Mouse (Mus musculus) spleen, postnatal 10 days (tissue): ENCODE measurements around the gene Hpcal1.

Experiments used
- DNase-seq, 2 experiments: peaks; one replicate each; pipeline ENCODE4 v3.0.0; 2021 to 2022; ENCODE audit warnings: low spot score in 2 of 2

The Hpcal1 gene

DNA sequence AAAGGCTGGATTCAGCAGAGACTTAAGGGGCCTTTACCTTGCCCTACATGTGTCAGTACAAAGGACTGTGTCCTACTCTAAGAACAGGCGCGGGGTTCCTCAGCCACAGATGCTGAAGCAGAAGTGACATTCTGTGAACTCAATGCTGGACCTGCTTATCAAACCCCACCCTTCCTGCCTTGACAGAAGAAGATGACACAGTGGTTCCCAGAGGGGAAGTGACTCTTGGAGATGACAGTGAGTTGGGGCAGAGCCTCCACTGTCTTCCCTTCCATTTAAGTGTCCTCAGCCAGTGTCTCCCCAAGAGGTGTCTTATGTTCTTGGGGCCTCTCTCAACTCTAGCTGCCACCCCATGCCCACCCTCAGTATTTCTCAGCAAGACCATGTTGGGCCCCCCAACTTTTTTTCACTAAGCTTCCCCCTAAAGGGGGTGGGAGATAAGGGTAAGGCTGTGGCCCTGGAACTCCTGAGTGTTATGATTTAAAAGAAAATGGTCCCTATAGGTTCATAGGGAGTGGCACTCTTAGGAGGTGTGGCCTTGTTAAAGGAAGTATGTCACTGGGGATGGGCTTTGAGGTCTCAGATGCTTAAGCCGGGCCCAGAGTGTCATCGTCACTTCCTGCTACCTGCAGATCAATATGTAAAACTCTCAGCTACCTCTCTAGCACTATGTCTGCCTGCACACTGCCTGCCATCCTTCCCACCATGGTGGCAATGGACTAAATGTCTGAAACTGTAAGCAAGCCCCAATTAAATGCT, 25.2 kb downstream of the Hpcal1 start:
- DNase-seq, result no peak

DNA sequence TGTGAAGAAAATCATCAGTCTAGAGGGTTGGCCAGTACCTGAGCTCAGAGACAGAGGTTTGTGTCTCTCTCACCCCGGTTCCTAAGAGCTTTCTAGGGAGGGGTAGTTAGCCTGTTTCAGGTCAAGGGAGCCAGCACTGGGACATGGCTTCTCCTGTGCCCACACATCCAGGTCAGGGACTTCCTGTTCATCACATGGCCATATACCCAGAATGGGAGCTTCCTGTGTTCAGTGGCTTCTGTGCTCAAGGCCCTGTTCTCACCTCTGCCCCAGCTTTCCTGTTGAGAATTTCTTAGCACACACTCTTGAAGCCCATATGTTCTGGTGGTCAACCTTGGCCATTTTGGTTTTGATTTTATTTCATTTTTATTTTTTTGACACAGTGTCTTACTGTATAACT, 26.6 kb downstream of the Hpcal1 start:
- DNase-seq, result no peak

DNA sequence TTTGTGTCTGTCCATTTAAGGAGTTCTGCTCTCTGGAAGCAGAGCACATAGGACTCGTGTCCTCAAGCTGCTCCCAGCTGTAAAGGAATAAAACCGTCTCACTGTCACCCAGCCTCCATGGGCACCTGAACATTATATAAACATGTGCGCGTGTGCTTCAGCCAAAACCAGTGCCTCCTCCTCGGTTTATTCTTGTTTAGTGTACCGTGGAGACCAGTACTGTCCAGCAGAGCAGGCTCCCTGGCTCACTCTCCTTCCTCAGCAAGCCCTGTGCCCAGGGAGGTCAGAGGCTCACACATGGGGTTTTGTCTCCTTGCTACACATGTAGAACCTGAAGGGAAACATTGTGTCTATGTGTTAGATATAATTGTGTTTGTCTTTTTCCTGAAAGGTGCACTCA, 27.5 kb downstream of the Hpcal1 start:
- DNase-seq, result no peak

DNA sequence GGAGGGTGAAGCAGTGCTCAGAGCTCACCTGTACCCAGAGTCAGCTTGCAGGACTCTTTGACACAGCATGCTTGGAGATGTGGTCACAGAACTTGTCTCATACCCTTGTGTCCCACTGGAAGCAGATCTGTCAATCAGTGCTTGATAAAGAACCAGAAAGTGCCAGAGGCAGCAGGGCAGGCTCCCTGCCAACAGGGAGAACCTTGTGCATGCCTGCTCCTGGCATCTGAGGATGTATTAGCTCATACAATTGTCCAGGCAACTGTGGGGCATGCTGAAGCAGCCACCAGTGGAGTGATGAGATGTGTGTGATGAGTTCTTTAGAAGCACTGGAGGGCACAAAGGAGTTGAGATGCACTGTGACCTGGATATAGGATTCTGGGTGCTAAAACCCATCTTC, 30.4 kb downstream of the Hpcal1 start:
- no peak for DNase-seq

DNA sequence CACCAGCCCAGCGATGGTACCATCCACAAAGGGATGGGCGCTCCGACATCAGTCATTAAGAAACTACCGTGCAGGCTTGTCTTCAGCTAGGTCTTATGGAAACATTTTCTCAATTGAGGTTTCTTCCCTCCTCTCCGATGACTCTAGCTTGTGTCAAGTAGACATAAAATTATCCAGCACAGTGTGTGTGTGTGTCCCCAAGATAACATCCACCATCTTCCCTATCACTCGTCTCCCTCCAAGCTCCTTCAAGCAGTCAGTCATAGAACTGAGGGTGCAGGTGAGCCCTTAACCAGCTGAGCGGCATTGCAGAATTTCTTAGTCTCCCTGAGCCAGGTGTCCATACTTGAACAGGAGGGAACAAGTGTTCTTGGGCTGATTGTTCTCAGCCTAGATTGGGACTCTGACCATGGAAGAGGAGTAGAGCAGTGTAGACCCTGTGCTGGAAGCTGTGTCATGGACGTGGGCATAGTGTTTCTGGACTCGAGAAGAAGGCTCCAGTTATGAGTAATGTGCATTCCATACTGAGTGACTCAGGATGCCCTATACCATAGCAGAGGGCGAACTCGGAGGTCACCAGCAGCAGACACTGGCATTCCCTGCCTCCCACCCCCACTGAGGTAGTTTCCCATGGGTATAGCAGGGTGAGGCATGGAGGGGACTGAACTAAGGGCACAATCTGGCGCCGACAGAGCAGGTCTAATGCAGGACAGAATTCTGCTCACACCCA, 32.0 kb downstream of the Hpcal1 start:
- no peak for DNase-seq

DNA sequence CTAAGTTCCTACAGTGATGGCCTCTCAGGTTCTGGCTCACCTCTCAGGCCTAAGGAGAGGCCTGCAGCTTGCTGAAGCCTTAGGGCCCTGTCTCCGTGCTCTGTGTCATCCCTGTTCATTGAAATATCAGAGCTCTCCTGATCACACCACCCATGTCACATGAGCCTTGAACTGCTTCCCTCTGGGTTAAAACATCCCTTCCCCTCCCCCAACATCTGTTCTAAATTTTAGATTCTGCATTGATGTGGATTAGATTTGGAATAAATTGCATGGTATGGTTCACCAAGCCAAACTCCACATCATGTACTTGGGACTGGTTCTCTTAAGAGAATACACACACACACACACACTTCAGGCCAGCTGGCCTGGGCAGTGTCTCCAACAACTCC, 32.5 kb downstream of the Hpcal1 start:
- no peak for DNase-seq

DNA sequence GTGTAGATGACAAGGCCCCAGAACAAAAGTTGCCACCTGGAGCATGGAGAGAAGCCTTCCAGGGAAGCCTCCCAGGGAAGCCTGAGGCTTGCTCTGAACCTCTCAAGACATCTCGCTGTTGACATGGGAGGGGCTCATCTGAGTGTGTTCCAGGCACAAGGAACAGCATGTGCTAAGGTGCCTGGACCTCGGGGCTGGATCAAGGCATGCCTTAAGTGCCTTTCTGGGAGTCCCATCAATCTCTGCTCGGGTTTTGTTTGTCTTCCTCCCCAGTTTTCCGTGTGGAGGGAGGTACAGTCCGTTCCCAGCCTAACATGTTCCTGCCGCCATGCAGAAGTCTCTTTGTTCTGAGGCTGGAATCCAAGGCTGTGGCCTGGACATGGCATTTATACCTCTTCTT, 33.3 kb downstream of the Hpcal1 start:
- no peak for DNase-seq

DNA sequence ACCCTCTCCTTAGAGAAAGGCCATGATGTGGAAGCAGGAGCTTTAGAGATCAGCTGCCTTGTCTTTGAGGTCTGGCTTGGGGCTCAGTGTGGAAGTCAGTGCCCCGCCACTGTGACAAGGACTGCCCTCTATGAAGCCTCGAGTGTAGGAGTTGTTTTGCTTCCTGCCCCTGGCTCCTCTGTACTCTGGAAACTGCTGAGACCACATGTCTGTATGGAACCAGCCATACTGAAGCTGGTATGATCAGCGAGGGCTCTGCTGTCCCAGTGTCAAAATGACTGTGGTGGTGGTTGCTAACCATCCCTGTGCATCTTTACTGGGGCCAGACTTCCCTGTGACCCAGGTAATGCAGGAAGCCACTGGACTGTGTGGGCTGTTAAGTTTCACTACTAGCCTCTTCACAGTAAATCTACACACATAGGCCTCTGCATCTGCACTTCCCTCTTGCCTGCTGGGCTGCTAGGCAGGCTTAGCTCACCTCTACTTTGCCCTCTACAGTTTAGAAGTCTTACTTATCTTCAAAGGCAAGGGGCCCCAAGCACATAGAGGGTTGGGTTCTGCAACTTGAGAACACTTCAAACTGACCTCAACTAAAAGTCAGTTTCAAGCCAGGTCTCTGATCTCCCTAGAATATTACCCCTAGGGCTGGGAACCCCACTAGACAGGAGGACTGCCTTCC, 33.9 kb downstream of the Hpcal1 start:
- DNase-seq, result no peak

DNA sequence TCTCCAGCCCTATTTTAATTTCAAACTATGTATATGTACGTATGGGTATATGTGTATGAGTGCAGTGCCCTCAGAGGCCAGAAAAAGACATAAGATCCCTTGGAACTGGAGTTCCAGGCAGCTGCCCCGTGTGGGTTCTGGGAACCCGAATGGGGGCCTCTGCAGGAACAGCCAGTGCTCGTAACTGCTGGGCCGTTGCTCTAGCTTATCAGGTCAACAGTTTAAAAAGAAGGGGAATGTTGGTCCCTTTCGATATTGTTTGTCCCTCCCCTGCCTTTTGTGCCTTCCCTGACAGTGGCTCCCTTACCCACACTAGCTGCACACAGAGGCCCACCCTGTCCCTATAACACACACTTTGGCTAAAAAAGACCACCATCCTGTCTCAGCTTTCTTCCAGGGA, 34.9 kb downstream of the Hpcal1 start:
- no peak for DNase-seq

DNA sequence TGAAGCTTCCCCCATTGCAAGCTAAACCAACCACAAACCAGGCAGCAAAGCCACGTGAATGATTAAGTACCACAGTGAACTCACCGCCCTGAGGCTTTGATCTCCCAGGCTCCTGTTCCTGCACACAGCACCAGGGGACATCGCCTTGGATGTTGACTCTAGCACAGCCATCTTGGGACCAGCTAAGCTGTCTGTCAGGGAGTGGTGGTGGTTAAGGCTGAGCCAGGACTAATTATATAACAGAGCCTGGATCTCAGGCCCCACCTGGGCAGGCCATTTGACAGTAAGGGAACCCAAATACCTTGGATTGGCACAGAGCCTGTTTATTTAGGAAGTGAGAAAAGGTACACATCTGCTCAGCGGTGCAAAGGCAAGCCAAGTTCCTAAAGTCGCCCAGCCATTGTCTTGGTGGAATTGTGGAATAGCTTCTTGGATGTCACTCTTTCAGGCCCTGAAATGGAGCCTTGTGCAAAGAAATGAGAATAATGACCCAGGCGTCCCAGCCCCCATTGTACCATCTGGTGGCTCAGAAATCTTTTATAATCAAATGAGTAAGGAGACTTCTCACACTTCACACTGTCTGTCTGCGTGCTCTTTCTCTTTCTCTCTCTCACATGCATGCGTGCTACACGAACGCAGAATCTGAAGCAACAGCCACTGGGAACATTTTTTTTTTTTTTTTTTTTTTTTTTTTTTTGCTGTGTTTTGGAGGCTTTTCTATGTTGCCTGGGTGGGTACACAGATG, 36.1 kb downstream of the Hpcal1 start:
- DNase-seq, result no peak

DNA sequence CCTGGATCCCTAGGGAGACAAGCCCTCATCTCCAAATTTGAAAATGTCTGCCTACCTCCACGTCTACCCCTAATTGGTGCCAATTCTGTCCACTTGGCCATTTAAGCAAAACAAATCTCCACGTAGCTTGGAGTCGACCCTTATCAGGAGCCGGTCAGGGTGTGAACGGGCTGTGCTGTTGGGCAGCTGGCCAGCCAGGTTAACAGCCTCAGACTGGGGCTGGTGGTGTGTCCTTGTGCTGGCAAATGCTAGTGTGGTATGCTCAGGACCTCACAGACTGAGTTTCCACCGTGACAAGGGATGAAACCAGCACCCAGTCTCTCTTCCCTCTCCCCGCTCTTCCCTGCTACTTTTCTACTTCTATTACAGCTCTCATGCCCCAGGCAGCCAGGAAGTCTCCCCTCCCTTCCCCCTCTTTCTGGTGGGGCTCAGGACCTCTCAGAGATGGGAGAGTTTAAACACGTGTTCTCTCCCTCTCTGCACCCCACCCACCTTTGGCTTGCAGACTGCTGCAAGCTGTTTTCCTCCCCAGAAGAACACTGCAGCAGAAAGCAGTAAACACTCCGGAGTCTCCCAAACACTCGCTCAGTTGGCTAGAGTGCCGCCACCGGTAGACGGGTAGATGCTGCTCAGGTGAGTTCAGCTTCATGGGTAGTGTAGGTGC, 37.2 kb downstream of the Hpcal1 start:
- DNase-seq, result no peak

DNA sequence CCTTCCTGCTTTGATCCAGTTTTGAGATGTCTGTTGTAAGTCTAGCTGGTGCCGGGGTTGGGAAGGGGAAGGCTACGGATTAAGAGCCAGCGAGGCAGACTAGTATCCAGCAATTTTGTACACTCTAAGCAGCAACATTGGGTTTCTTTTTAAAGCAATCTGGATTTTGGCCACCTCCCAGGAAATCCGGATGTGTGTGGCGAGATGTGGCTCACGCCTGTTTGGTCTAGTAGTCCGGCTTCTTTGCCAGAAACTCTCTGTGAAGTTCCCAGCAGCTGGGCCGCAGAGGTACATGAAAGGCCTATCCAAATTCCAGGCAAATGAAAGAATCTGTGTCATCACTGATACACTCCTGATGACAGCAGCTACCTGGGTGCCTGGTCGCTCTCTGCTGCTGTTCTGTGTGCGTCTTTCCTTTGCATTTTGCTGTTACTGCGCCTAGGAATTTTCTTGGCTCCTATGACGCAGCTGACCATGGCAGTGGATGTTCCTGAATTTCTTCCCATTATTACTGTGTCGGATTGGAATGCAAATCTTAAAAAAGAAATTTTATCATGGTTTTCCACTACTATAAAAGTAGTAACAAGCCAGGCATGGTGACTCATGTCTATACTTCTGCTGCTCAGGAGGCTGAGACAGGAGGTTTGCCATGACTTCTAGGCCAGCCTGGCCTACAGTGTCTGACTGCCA, 38.7 kb downstream of the Hpcal1 start:
- no peak for DNase-seq

DNA sequence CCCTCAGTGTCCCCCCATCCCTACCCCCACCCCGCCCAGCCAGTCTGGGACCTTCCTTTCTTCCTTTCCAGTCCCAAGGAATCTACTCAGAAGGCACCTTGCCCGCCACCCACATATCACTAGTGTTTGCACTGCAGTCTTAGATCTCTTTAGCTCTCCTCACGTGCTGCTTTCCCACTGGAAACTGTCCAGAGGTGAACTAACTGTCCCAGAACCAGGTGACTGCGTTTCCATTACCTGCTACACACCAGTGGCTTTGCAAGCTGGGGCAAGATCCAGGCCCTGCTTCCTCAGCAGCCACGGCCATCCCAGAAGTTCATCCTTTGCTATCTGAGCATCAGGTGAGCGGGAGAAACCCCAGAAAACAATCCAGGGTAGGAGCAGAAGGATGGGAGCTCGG, 41.4 kb downstream of the Hpcal1 start:
- no peak for DNase-seq

DNA sequence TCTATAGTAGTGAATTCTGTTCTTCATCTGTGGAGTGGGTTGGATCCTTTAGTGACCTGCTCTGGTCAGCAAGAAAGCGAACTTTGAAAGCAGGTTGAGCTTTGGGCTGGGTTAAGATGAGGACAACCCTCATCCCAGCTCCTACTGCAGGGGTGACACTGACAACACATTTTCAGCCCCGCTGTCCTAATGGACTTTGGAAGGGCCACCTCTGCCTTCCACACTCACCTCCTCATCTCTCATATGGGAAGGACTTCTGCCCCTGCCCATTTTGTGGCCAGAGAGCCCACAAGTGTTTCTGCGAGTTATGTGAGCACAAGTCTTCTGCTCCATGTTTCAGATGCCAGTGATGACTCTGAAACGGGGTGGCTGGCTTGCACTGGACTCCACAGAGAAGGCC, 41.9 kb downstream of the Hpcal1 start:
- DNase-seq, result no peak

DNA sequence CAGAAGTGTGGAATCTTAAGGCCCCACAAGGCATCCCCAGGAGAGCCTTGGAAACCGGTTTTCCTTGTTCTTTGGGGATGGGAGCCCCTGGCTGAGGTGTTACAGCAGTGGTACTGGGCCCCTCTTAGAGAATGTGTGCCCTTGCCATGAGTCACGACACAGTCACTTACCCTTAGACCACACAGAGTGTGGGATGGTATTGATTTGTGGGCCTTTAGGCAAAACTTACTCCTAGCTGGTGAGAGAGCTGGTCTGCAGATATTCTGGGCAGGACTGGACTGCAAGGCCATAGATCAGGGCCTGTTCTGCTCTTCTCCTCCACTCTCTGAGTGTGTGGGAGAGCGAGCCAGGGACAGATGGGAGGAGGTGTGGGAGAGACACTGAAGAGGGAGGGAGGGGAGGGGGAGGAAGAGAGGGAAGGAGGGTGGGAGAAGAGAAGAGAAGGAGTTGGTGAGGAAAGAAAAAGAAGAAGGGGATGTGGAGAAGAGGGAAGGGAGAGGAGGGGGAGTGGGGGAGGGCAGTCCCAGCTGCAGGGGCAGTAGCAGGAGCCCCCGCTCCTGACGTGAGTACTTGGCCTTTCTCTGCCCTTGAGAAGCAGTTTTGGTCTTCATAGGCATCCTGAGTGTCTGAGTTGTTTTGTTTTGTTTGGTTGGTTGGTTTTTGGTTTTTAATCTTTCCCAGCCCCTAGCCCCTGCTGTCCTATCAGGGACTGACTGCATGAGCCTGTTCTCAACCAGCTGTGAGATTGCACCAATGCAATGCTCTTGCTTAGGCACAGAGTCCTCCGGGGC, 42.7 kb downstream of the Hpcal1 start:
- DNase-seq, result no peak

DNA sequence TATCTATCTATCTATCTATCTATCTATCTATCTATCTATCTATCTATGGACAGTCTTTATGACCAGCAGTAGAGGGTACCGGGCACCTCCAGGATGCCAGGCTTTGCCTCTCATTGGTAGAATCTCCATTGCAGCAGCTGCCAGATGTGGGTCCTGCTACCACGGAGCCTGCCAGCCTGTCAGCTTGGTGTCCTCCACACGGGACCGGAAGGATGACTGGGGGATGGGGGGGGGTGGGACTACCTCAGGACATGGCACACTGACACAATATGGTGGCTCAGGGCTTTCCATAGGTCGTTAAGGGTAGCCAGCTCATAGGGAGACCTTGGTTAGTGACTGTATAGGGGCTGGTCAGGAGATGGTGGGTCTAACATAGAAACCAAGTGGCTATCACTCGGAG, 45.7 kb downstream of the Hpcal1 start:
- DNase-seq, result no peak

DNA sequence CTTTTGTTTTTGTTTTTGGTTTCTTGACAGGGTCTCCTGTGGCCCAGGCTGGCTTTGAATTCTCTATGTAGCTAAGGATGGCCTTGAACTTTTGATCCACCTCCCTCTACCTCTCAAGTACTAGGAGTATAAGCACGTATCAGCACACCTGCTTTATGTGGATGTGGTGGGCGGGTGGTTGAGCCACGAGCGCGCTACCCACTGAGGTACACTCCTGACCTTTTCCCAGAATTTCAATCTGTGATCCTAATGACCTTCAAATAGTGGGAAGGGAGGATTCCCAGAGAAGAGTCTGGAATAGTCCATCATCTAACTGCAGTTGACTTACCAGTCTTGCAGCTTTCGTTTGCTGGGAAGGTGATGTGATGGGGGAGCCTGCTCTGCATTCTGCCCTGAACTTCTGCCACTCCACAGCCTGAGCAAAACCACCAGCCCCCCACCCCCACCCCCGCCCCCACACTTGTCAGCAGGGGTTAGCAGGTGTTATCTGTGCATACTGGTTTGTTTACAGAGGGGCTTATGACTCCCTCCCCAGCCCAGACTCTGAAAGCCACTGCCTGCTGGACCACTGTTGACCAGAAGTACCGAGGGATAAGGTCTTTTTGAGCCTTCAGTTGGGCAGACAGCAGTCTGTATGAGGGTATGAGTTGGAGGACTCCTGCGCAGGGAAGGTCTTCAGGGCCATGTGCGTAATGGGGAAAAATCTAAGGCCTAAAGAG, 46.4 kb downstream of the Hpcal1 start:
- DNase-seq, result no peak

DNA sequence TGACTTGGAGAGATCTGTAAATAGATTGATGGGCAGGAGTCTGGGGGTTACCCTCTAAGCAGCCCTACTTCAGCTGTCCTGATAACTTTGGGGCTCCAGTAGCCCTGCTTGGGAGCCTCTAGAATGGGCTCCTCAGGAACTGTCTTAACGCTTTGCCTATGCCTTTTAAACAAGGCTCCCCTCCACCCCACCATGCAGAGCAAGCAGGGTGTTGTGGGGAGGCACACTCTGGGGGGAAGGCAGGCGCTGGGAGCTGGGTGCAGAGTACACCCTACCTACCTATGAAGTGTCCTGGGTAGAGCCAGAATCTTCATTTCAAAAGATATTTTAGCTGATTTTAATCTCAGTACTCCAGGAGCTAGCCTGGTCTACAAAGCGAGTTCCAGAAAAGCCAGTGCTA, 47.2 kb downstream of the Hpcal1 start:
- DNase-seq, result no peak

DNA sequence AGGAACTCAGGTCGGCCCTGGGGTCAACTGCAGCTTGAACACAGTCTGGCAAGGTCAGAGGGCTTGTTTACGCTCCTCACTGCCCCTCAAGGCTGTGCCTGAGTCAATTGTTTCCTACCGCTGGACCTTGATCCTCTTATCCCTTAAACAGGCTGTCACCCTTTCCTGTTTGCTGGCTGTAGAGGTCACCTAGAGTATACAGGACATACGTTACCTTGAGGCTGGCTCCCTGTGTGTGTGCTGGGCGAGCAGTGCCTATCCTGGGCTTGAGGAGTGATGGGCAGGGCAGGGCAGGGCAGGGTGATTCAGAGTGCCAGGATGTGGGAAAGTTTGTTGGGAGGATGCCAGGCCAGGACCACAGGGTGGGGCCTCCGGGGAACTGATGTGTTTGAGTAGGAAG, 47.8 kb downstream of the Hpcal1 start:
- DNase-seq, result no peak

DNA sequence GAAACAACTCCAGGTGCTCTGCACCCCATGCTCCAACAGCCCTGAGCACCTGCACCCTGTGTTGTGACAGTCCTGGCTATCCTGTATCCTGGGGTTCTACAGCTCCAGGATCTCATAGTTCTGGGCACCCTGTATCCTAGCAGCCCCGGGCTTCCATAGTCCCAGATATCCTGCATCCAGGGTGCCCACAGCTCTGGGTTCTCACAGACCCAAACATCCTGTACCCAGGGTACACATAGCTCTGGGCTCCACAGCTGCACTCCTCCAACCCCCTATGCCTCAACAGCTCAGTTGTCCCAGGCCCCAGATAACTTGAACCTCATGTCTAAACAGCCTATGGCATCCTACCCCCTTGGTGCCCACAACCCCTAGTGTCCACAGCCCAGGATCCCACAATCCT, 49.6 kb downstream of the Hpcal1 start:
- DNase-seq, result no peak
